Mouse (Mus musculus) left cerebral cortex, postnatal 4 days (tissue): ENCODE measurements around the gene Gja8. TPM values are rescaled to one million over a fixed set of nuclear protein-coding genes. Genes with fewer than 3 reads are reported as not detected.

Experiments
- DNase-seq: peaks from one replicate; pipeline ENCODE4 v3.0.0-alpha.2; 2022
- intact Hi-C: fragments of 180-260 bp; cut with DNase I; formaldehyde crosslinking; loops from one replicate; pipeline ENCODE4 v1.15.1; 2025
- total RNA-seq, 2 experiments: library from RNA; stranded (reverse); gene quantifications; 2 replicates each; pipeline ENCODE4 v1.2.3; 2021

Gja8 gene
- total RNA-seq, 2 experiments from 2014 or later: not detected

DNA sequence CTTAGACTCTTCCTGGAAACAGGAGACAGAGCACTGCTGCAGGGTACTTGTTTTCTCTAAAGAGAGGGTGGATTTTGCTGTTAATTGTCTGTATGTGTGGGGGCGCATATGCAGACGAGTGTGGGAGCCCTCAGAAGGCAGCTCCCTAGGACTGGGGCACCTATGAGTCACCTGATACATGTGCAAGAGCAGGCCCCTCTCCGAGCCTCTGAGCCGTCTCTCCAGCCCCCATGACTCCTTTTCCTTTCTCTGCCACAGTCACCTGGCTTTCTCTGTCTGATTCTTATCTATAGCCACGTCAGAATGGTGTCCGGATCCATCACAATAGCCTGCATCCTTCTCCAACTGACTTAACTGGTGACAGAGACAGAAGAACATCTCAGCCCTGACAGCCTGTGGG, 44.3 kb downstream of the Gja8 start:
- intact Hi-C loops: no loop called here
- no peak for DNase-seq

DNA sequence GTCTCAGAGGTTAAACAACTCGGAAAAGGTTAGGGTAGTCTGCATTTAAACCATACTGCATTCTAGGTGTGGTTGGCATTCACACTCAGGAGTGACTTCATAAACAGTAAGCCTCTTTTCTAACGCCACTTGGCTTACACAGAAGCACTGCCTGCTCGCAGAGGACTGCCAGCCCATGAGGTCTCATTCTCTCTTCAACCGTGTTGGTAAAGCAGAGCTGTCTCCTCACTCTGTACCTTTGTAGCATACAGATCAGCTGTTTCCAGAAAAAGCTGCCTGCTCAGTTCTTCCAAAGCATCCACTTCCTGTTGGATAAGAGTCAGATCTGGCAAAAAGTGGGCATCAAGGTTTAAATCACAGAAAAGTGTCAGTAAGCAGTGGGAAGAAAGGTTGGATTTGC, 45.4 kb downstream of the Gja8 start:
- intact Hi-C loops: no loop called here
- DNase-seq: no peak

GRCm38 (mm10) chr3:96879536-96879935, 46.3 kb downstream of the Gja8 start:
- intact Hi-C loops: no loop called here
- no peak for DNase-seq

GRCm38 (mm10) chr3:96874808-96875571, 50.8 kb downstream of the Gja8 start:
- intact Hi-C loops: no loop called here

GRCm38 (mm10) chr3:96872501-96872900, 53.3 kb downstream of the Gja8 start:
- no peak for DNase-seq
- intact Hi-C loops: no loop called here

More at GRCm38 (mm10) chr3:96874808-96875571, 50.8 kb downstream of the Gja8 start:
- no peak for DNase-seq

- intact Hi-C loops: no loop called here
- no peak for DNase-seq
These were observed 54.8 kb downstream of the Gja8 start for GRCm38 (mm10) chr3:96871070-96871469.

DNA sequence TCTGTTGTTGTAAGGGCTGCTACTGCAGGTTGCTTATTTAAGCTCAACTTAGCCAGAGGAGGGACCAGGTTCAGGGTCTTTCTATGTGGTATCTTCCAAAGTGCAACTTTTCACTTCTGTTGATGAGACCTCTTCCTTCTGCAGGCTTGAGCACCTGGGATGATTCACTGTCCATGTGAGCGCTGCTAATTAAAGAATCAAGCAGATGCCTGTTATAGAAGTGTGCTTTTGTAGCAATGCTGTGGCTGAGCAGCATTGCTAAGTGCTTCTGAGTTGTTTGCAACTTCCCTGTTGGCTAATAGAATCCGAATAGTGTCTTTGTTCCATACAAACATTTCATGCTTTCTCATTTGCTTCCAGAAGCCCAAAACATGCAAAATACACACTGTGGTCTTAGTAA, 55.5 kb downstream of the Gja8 start:
- intact Hi-C loops: no loop called here
- DNase-seq: no peak

DNA sequence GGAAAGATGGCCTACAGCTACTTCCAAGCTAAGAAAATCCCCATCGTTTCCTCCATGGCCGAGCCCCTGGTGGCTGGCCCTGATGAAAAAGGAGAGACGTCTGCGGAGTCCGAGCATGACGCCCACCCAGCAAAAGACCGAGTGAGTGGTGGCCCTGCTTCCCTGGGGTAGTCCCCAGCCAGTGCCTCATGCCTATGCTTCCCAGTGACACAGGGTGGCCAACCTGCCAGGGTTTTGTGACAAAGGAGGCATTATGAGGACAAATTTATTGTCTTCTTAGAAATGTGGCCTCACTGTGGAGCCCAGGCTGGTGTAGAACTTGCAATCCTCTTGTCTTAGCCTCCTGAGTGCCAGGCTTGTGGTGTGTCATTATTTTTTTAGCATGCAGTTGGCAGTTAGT, 56.7 kb downstream of the Gja8 start:
- intact Hi-C loops: no loop called here
- DNase-seq: no peak

- intact Hi-C loops: no loop called here
- no peak for DNase-seq
These were observed 57.3 kb downstream of the Gja8 start for GRCm38 (mm10) chr3:96868566-96868965.

- intact Hi-C loops: no loop called here
- no peak for DNase-seq
These were observed 58.0 kb downstream of the Gja8 start for GRCm38 (mm10) chr3:96867863-96868262.

Other genes starting within 250 kb of the Gja8 start
- 10 to 100 TPM; 31.9 to 36.0 TPM for gene Pias3, start 229.6 kb downstream of the Gja8 start, total RNA-seq
- gene Nudt17, start 217.5 kb downstream of the Gja8 start, total RNA-seq: 1 to 10 TPM; 5.3 to 5.4 TPM
- 10 to 100 TPM; 27.0 to 28.0 TPM for gene Polr3c, start 198.4 kb downstream of the Gja8 start, total RNA-seq
- 10 to 100 TPM; 44.3 to 50.0 TPM for gene Rnf115, start 198.4 kb downstream of the Gja8 start, total RNA-seq
- gene Pdzk1, start 96.7 kb downstream of the Gja8 start, total RNA-seq: not detected
- not detected for gene Cd160, start 96.7 kb downstream of the Gja8 start, total RNA-seq
- gene Gja5, start 21.3 kb downstream of the Gja8 start, total RNA-seq: 1 to 10 TPM; 1.4 to 1.7 TPM
- 10 to 100 TPM; 36.0 to 42.8 TPM for gene Gpr89, start 20.7 kb downstream of the Gja8 start, total RNA-seq
- gene Acp6, start 232.8 kb upstream of the Gja8 start, total RNA-seq: 10 to 100 TPM; 15.3 to 18.8 TPM